Mouse (Mus musculus): ENCODE data around the gene Zfp772. TPM values are rescaled to one million over a fixed set of nuclear protein-coding genes. Genes with fewer than 3 reads are reported as not detected.
"Not testable (repeated sequence)": the region's sequence is repeated elsewhere in the genome, so short reads cannot be mapped to it uniquely, and the experiment has no call there.

Zfp772 gene
- 8.5 and 8.8 TPM in 2 replicates for polyA plus RNA-seq (2015; fragmentation: Nextera tagmentation; extraction: Ambion mirVana)

GRCm38 (mm10) chr7:7209313-7210151 lies at the start of gene Zfp772:
TSS of gene Zfp772 (minus strand) at chr7:7209998.
- peak within 1 kb of the TSS; percentile 55 for H3K4me3 ChIP-seq (ENCODE audit: low read length)
- H3K4me2 ChIP-seq (replicated peaks; ENCODE audit: low read depth, low read length), result peak within 1 kb of the TSS; percentile 56
- H3K27ac ChIP-seq (ENCODE audit: low read length); H3K27me3 ChIP-seq (ENCODE audit: insufficient read depth, low read length); H3K4me1 ChIP-seq (ENCODE audit: insufficient read depth, low read length); H3K36me3 ChIP-seq (ENCODE audit: insufficient read depth, low read length); ATAC-seq (ENCODE audit: low FRiP score, low TSS enrichment); H3K9me3 ChIP-seq (ENCODE audit: low read length): not testable (repeated sequence)
- H3K9ac ChIP-seq (replicated peaks; ENCODE audit: low read length), result peak within 1 kb of the TSS; percentile 61
- WGBS, result 2% methylated on average over 24 of the region's 24 CpGs

- H3K4me1 ChIP-seq (ENCODE audit: insufficient read depth, low read length); H3K4me2 ChIP-seq (replicated peaks; ENCODE audit: low read depth, low read length); H3K4me3 ChIP-seq (ENCODE audit: low read length); H3K27me3 ChIP-seq (ENCODE audit: insufficient read depth, low read length); H3K36me3 ChIP-seq (ENCODE audit: insufficient read depth, low read length); H3K9me3 ChIP-seq (ENCODE audit: low read length); H3K27ac ChIP-seq (ENCODE audit: low read length); H3K9ac ChIP-seq (replicated peaks; ENCODE audit: low read length); ATAC-seq (ENCODE audit: low FRiP score, low TSS enrichment): not testable (repeated sequence)
- WGBS, result no CpG with 5 or more reads among the region's 1 CpGs
These were observed 37.4 kb upstream of the Zfp772 start, which contains the start of gene Vmn2r29 for GRCm38 (mm10) chr7:7247228-7247627. TSS of gene Vmn2r29 (minus strand) at chr7:7247328.

- Histone ChIP-seq H3K4me2 (replicated peaks; ENCODE audit: low read depth, low read length) (peak overlapping the region; percentile 52), H3K4me1 (ENCODE audit: insufficient read depth, low read length) (no peaks in the 10 kb centered on the region), H3K4me3 (ENCODE audit: low read length) (peak overlapping the region; percentile 70), H3K36me3 (ENCODE audit: insufficient read depth, low read length) (no peaks in the 10 kb centered on the region), H3K27me3 (ENCODE audit: insufficient read depth, low read length) (no peaks in the 10 kb centered on the region), H3K27ac (ENCODE audit: low read length) (no peak overlapping the region), H3K9me3 (ENCODE audit: low read length) (no peaks in the 10 kb centered on the region), H3K9ac (replicated peaks; ENCODE audit: low read length) (peak overlapping the region; percentile 59)
- WGBS, result 13% methylated on average over 18 of the region's 18 CpGs
- peak; percentile 96 for ATAC-seq (ENCODE audit: low FRiP score, low TSS enrichment)
These were observed 21.4 kb downstream of the Zfp772 start for GRCm38 (mm10) chr7:7188191-7188942.

GRCm38 (mm10) chr7:7187417-7188190 lies 22.2 kb downstream of the Zfp772 start:
- H3K9ac ChIP-seq (replicated peaks; ENCODE audit: low read length), result peak overlapping the region; percentile 59
- no peaks in the 10 kb centered on the region for H3K4me1 ChIP-seq (ENCODE audit: insufficient read depth, low read length)
- 33% methylated on average over 13 of the region's 13 CpGs for WGBS
- ATAC-seq (ENCODE audit: low FRiP score, low TSS enrichment), result peak; percentile 60
- H3K27ac ChIP-seq (ENCODE audit: low read length), result no peak overlapping the region
- H3K4me2 ChIP-seq (replicated peaks; ENCODE audit: low read depth, low read length), result peak overlapping the region; percentile 52
- peak overlapping the region; percentile 70 for H3K4me3 ChIP-seq (ENCODE audit: low read length)
- no peaks in the 10 kb centered on the region for H3K27me3 ChIP-seq (ENCODE audit: insufficient read depth, low read length)
- peaks cover 2% of the 10 kb centered on the region; the same call in 1 of the 2 replicates for H3K36me3 ChIP-seq (ENCODE audit: insufficient read depth, low read length)
- H3K9me3 ChIP-seq (ENCODE audit: low read length), result no peaks in the 10 kb centered on the region

- peaks cover 19% of the 10 kb centered on the region for H3K36me3 ChIP-seq (ENCODE audit: insufficient read depth, low read length)
- H3K4me3 ChIP-seq (ENCODE audit: low read length), result no peak overlapping the region
- H3K27me3 ChIP-seq (ENCODE audit: insufficient read depth, low read length), result no peaks in the 10 kb centered on the region
- H3K9me3 ChIP-seq (ENCODE audit: low read length), result no peaks in the 10 kb centered on the region
- H3K4me2 ChIP-seq (replicated peaks; ENCODE audit: low read depth, low read length), result no peak overlapping the region
- no peak overlapping the region for H3K27ac ChIP-seq (ENCODE audit: low read length)
- ATAC-seq (ENCODE audit: low FRiP score, low TSS enrichment), result no peak
- 93% methylated on average over 1 of the region's 1 CpGs for WGBS
- no peak overlapping the region for H3K9ac ChIP-seq (replicated peaks; ENCODE audit: low read length)
- H3K4me1 ChIP-seq (ENCODE audit: insufficient read depth, low read length), result no peaks in the 10 kb centered on the region
These were observed 23.9 kb downstream of the Zfp772 start for GRCm38 (mm10) chr7:7185897-7186296.

- H3K27me3 ChIP-seq (ENCODE audit: insufficient read depth, low read length), result no peaks in the 10 kb centered on the region
- peak within 1 kb of the TSS; percentile 73 for H3K4me3 ChIP-seq (ENCODE audit: low read length)
- peak within 1 kb of the TSS; percentile 72 for H3K27ac ChIP-seq (ENCODE audit: low read length)
- peaks cover 4% of the 10 kb centered on the region; the same call in 1 of the 2 replicates for H3K4me1 ChIP-seq (ENCODE audit: insufficient read depth, low read length)
- H3K36me3 ChIP-seq (ENCODE audit: insufficient read depth, low read length), result peaks cover 8% of the 10 kb centered on the region; the same call in 1 of the 2 replicates
- peak within 1 kb of the TSS; percentile 74 for H3K4me2 ChIP-seq (replicated peaks; ENCODE audit: low read depth, low read length)
- peak within 1 kb of the TSS; percentile 78 for H3K9ac ChIP-seq (replicated peaks; ENCODE audit: low read length)
- no peaks in the 10 kb centered on the region for H3K9me3 ChIP-seq (ENCODE audit: low read length)
- under 1% methylated on average over 26 of the region's 26 CpGs for WGBS
- ATAC-seq (ENCODE audit: low FRiP score, low TSS enrichment), result peak; percentile 99
These were observed 38.3 kb downstream of the Zfp772 start, which contains the start of gene Zfp418 for GRCm38 (mm10) chr7:7171227-7172147. TSS of gene Zfp418 (plus strand) at chr7:7171330.

Other genes starting within 250 kb of the Zfp772 start
- not detected in 2 replicates for gene Aurkc, start 214.7 kb downstream of the Zfp772 start, polyA plus RNA-seq (2015; fragmentation: Nextera tagmentation; extraction: Ambion mirVana)
- 14.3 and 16.2 TPM in 2 replicates for gene Zfp954, start 88.5 kb downstream of the Zfp772 start, polyA plus RNA-seq (2015; fragmentation: Nextera tagmentation; extraction: Ambion mirVana)
- 2.0 and 2.7 TPM in 2 replicates for gene Zfp773, start 73.2 kb downstream of the Zfp772 start, polyA plus RNA-seq (2015; fragmentation: Nextera tagmentation; extraction: Ambion mirVana)
- 2.3 and 3.0 TPM in 2 replicates for gene Zfp418, start 38.7 kb downstream of the Zfp772 start, polyA plus RNA-seq (2015; fragmentation: Nextera tagmentation; extraction: Ambion mirVana)
- gene Vmn2r29, start 37.3 kb upstream of the Zfp772 start, polyA plus RNA-seq (2015; fragmentation: Nextera tagmentation; extraction: Ambion mirVana), result 0.37 and 0.84 TPM in 2 replicates
- 2.7 and 4.2 TPM in 2 replicates for gene Gm45844, start 68.3 kb upstream of the Zfp772 start, polyA plus RNA-seq (2015; fragmentation: Nextera tagmentation; extraction: Ambion mirVana)
- gene Clcn4, start 90.9 kb upstream of the Zfp772 start, polyA plus RNA-seq (2015; fragmentation: Nextera tagmentation; extraction: Ambion mirVana), result 54.2 and 55.0 TPM in 2 replicates
- gene Vmn2r30, start 127.6 kb upstream of the Zfp772 start, polyA plus RNA-seq (2015; fragmentation: Nextera tagmentation; extraction: Ambion mirVana), result not detected in 2 replicates
- 0.53 TPM in 1 of 2 replicates, not detected in the other for gene Gm45783, start 164.6 kb upstream of the Zfp772 start, polyA plus RNA-seq (2015; fragmentation: Nextera tagmentation; extraction: Ambion mirVana)
- not detected in 2 replicates for gene Vmn2r31, start 189.7 kb upstream of the Zfp772 start, polyA plus RNA-seq (2015; fragmentation: Nextera tagmentation; extraction: Ambion mirVana)